Mouse (Mus musculus): ENCODE measurements around the gene Olfr390. TPM values are rescaled to one million over a fixed set of nuclear protein-coding genes. Genes with fewer than 3 reads are reported as not detected.

Gene Olfr390
- total RNA-seq (2021) = not detected
- long read RNA-seq, experiment 1 = 0 reads
- long read RNA-seq, experiment 2 = 0 reads

GRCm38 (mm10) chr11:73782664-73783063 is at the start of gene Olfr390:
Gene Olfr390 (plus strand): TSS chr11:73782964.
- intact Hi-C loops (cut with DNase I) = no loop called here
- no peak for DNase-seq

GRCm38 (mm10) chr11:73759115-73759514 is 23.6 kb upstream of the Olfr390 start:
- no peak for DNase-seq
- intact Hi-C loops (cut with DNase I) = no loop called here

DNA sequence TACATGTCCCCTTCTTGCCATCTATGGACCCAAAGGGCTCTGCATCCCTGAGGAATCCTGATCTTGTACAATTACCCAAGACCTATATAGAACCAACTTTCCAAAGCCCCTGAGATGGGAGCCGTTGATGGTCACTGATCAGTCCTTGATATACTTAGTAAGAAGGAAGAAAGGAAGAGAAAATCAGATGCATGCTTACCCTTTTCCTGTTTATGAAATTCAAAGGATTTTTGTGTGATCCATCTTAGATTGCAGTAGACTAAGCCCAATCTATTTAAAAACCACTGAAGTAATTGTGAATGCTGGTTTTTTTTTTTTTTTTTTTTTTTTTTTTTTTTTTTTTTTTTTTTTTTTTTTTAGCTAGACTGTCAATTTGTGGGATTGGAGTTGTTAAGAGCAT is 2.2 kb upstream of the Olfr390 start, which contains the start of gene Olfr389:
Gene Olfr389, minus strand, starts transcription at position 101 of the 400 bp plus-strand sequence.
- no peak for DNase-seq
- intact Hi-C loops (cut with DNase I) = no loop called here

GRCm38 (mm10) chr11:73802952-73803351 is 20.2 kb downstream of the Olfr390 start, which contains the start of gene Olfr391-ps:
Gene Olfr391-ps (minus strand): TSS chr11:73803052.
- DNase-seq = no peak
- intact Hi-C loops (cut with DNase I) = no loop called here

- DNase-seq = no peak
- intact Hi-C loops (cut with DNase I) = no loop called here
These were observed 34.2 kb downstream of the Olfr390 start, which contains the start of gene Olfr392 for GRCm38 (mm10) chr11:73816949-73817348. Gene Olfr392 (minus strand): TSS chr11:73817049.

Other genes with a start within 250 kb of the Olfr390 start
- gene Olfr385, start 190.0 kb upstream of the Olfr390 start, total RNA-seq (2021) = not detected
- gene Olfr384, start 184.4 kb upstream of the Olfr390 start, total RNA-seq (2021) = not detected
- gene Zfp735, start 94.2 kb upstream of the Olfr390 start, total RNA-seq (2021) = not detected
- gene Olfr389, start 2.3 kb upstream of the Olfr390 start, total RNA-seq (2021) = not detected
- not detected for gene Olfr391-ps, start 20.1 kb downstream of the Olfr390 start, total RNA-seq (2021)
- gene Olfr392, start 34.1 kb downstream of the Olfr390 start, total RNA-seq (2021) = not detected
- not detected for gene Olfr393, start 68.5 kb downstream of the Olfr390 start, total RNA-seq (2021)
- not detected for gene Olfr394, start 107.8 kb downstream of the Olfr390 start, total RNA-seq (2021)
- not detected for gene Olfr395, start 126.3 kb downstream of the Olfr390 start, total RNA-seq (2021)
- not detected for gene Olfr23, start 153.7 kb downstream of the Olfr390 start, total RNA-seq (2021)
- not detected for gene Olfr397, start 177.9 kb downstream of the Olfr390 start, total RNA-seq (2021)
- not detected for gene Olfr398, start 207.4 kb downstream of the Olfr390 start, total RNA-seq (2021)

All from heart, postnatal 14 days (tissue).